Mouse (Mus musculus): ENCODE data around the gene Rere. TPM values are rescaled to one million over a fixed set of nuclear protein-coding genes. Genes with fewer than 3 reads are reported as not detected.

Rere gene
- total and polyA plus RNA-seq, 3 experiments: 3.1 to 36.5 (median 8.7) TPM

DNA sequence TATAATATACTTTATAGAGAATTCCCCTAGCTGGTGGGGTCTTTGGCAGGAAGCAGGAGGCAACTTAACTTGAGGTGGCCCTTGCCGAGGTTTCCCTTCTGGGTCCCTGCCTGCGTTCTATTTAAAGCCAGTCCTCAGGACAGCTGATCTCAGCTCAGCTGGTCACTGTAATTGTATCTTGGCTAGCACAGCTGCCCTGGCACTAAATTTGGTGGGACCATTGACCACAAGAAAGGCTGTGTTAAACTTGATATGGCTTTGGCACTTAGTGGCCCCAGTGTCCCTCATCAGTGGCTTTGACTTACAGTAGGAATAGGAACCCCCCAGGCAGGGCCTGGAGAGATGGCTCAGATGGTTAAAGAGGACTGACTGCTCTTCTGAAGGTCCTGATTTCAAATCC, 35.6 kb upstream of the Rere start:
- Histone ChIP-seq H3K79me2 (replicated peaks; ENCODE audit: control insufficient read depth, extremely low read depth, insufficient read depth, poor library complexity, severe bottlenecking) (peaks cover 22% of the 10 kb centered on the region), H3K36me3 (replicated peaks in 1 of 2; ENCODE audit: control insufficient read depth in 1 of 2, insufficient read depth in 1 of 2, low read length in 1 of 2) (peaks cover 93 to 97% of the 10 kb centered on the region in 2 experiments), H3K4me2 (ENCODE audit: insufficient read depth, low read depth, poor library complexity, severe bottlenecking) (no peak overlapping the region), H3K4me1 (ENCODE audit: control insufficient read depth in 1 of 2, insufficient read depth in 2 of 2) (peaks cover 3 to 37% of the 10 kb centered on the region in 2 experiments), H3K27me3 (replicated peaks) (no peaks in the 10 kb centered on the region), H3K4me3 (replicated peaks in 1 of 3; ENCODE audit: low read depth in 2 of 3, low read length in 2 of 3, poor library complexity in 1 of 3) (no peak overlapping the region), H3K9ac (ENCODE audit: insufficient read depth, low read depth) (no peak overlapping the region), H3K27ac (ENCODE audit: insufficient read depth, low read depth) (no peak overlapping the region), H3K9me3 (replicated peaks; ENCODE audit: low read length) (no peaks in the 10 kb centered on the region)
- in situ Hi-C loops (cut with MboI; ENCODE audit: low pct_ligation_motif_present, low pct_unique_long_range_greater_than_20kb, low sequenced_read_pairs) (no loop called here), dilution Hi-C loops (cut with MboI; ENCODE audit: extremely low pct_ligation_motif_present, extremely low pct_unique_long_range_greater_than_20kb, low sequenced_read_pairs) (no loop called here)
- TF ChIP-seq ELF1 (IDR thresholded peaks at IDR 0.05; ENCODE audit: low read depth, low read length) (no peak), HCFC1 (IDR thresholded peaks at IDR 0.05; ENCODE audit: low read depth, low read length) (no peak)
- no peak for DNase-seq (ENCODE audit: extremely low read depth)

DNA sequence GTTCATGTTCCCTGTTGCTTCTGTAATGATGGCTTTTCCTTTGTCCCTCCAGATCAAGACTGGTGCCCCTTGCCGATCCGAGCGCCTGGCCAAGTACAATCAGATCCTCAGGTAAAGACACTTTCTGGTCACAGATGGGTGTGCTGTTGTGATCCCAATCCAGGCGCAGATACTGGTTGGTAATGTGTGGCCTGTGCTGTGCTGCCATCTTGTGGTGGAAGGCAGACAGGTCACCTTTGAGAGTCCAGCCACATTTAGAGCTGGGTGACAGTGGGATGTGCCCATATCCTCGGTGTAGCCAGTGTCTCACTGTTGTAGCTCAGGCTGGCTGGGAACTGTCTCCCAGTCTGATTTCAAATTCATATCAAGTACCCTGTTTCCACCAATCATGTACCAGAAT, 33.4 kb upstream of the Rere start:
- peak; percentile 71 for DNase-seq (ENCODE audit: extremely low read depth)
- H3K27ac ChIP-seq (ENCODE audit: insufficient read depth, low read depth): no peak overlapping the region
- H3K79me2 ChIP-seq (replicated peaks; ENCODE audit: control insufficient read depth, extremely low read depth, insufficient read depth, poor library complexity, severe bottlenecking): peaks cover 4% of the 10 kb centered on the region
- dilution Hi-C loops (cut with MboI; ENCODE audit: extremely low pct_ligation_motif_present, extremely low pct_unique_long_range_greater_than_20kb, low sequenced_read_pairs) (no loop called here), in situ Hi-C loops (cut with MboI; ENCODE audit: low pct_ligation_motif_present, low pct_unique_long_range_greater_than_20kb, low sequenced_read_pairs) (no loop called here)
- no peak overlapping the region for H3K4me3 ChIP-seq (replicated peaks in 1 of 3; ENCODE audit: low read depth in 2 of 3, low read length in 2 of 3, poor library complexity in 1 of 3)
- peaks cover 0 to 16% of the 10 kb centered on the region in 2 experiments; a peak in 2 of 4 replicates for H3K4me1 ChIP-seq (ENCODE audit: control insufficient read depth in 1 of 2, insufficient read depth in 2 of 2)
- no peak overlapping the region for H3K9ac ChIP-seq (ENCODE audit: insufficient read depth, low read depth)
- TF ChIP-seq CTCF (conservative IDR thresholded peaks at IDR 0.05 in 1 of 2, IDR thresholded peaks at IDR 0.05 in 1 of 2; ENCODE audit: low read depth in 2 of 2, low read length in 2 of 2) (peak; percentile 71 to 85), SMC3 (IDR thresholded peaks at IDR 0.05; ENCODE audit: low read depth, low read length) (peak; percentile 48), USF2 (conservative IDR thresholded peaks at IDR 0.05; ENCODE audit: low read depth, low read length) (no peak), RAD21 (IDR thresholded peaks at IDR 0.05; ENCODE audit: low read depth, low read length) (peak; percentile 48), POLR2AphosphoS2 (IDR thresholded peaks at IDR 0.05; ENCODE audit: low read depth, low read length) (no peak), KAT2A (IDR thresholded peaks at IDR 0.05; ENCODE audit: insufficient replicate concordance, low read length) (no peak)
- no peaks in the 10 kb centered on the region for H3K9me3 ChIP-seq (replicated peaks; ENCODE audit: low read length)
- no peak overlapping the region for H3K4me2 ChIP-seq (ENCODE audit: insufficient read depth, low read depth, poor library complexity, severe bottlenecking)
- H3K27me3 ChIP-seq (replicated peaks): no peaks in the 10 kb centered on the region
- H3K36me3 ChIP-seq (replicated peaks in 1 of 2; ENCODE audit: control insufficient read depth in 1 of 2, insufficient read depth in 1 of 2, low read length in 1 of 2): peaks cover 79 to 93% of the 10 kb centered on the region in 2 experiments

- H3K9ac ChIP-seq (ENCODE audit: insufficient read depth, low read depth): no peak overlapping the region
- no peaks in the 10 kb centered on the region for H3K9me3 ChIP-seq (replicated peaks; ENCODE audit: low read length)
- peaks cover 70 to 87% of the 10 kb centered on the region in 2 experiments for H3K36me3 ChIP-seq (replicated peaks in 1 of 2; ENCODE audit: control insufficient read depth in 1 of 2, insufficient read depth in 1 of 2, low read length in 1 of 2)
- peaks cover 0 to 7% of the 10 kb centered on the region in 2 experiments; a peak in 2 of 4 replicates for H3K4me1 ChIP-seq (ENCODE audit: control insufficient read depth in 1 of 2, insufficient read depth in 2 of 2)
- dilution Hi-C loops (cut with MboI; ENCODE audit: extremely low pct_ligation_motif_present, extremely low pct_unique_long_range_greater_than_20kb, low sequenced_read_pairs) (no loop called here), in situ Hi-C loops (cut with MboI; ENCODE audit: low pct_ligation_motif_present, low pct_unique_long_range_greater_than_20kb, low sequenced_read_pairs) (no loop called here)
- H3K4me2 ChIP-seq (ENCODE audit: insufficient read depth, low read depth, poor library complexity, severe bottlenecking): no peak overlapping the region
- DNase-seq (ENCODE audit: extremely low read depth): no peak
- TF ChIP-seq ZNF384 (IDR thresholded peaks at IDR 0.05; ENCODE audit: low read depth, low read length) (no peak), USF2 (conservative IDR thresholded peaks at IDR 0.05; ENCODE audit: low read depth, low read length) (no peak), NRF1 (IDR thresholded peaks at IDR 0.05; ENCODE audit: low read depth, low read length) (no peak)
- no peak overlapping the region for H3K4me3 ChIP-seq (replicated peaks in 1 of 3; ENCODE audit: low read depth in 2 of 3, low read length in 2 of 3, poor library complexity in 1 of 3)
- H3K79me2 ChIP-seq (replicated peaks; ENCODE audit: control insufficient read depth, extremely low read depth, insufficient read depth, poor library complexity, severe bottlenecking): no peaks in the 10 kb centered on the region
- no peak overlapping the region for H3K27ac ChIP-seq (ENCODE audit: insufficient read depth, low read depth)
- no peaks in the 10 kb centered on the region for H3K27me3 ChIP-seq (replicated peaks)
These were observed 32.5 kb upstream of the Rere start for GRCm38 (mm10) chr4:150248917-150249316.

Measured in CH12.LX (cell line).